Comparison of ENCODE assay signal across 8 mouse cellular contexts in the genomic region with DNA sequence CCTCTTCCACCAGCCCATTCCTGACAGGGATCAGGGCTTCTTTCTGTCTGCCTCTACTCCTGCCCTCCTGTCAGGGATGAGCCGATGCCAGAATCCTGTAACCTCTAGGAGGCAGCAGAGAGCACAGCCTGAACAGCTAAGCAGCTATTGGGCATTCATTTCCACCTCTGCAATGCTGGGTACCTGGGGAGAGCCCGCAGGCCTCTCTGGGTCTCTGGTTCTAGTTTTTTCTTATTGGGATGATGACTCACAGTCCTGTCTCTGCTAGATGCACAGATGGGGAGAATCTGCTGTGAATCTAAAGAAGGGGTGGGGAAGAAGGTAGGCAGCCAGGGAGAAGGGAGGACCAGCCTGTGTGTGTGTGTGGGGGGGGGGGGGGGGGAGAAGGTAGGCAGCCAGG. TPM values are rescaled to one million over a fixed set of nuclear protein-coding genes. Genes with fewer than 3 reads are reported as not detected.
DNase-seq lines count a peak whose midpoint lies in the region; ATAC-seq and TF ChIP-seq lines count a peak whose summit lies in the region.

No protein-coding gene starts in this region.

- H3K4me2 ChIP-seq in heart, postnatal 0 days (ENCODE audit: low read depth, low read length): no peak overlapping the region
- H3K4me2 ChIP-seq in liver, embryonic 13.5 days: no peak overlapping the region
- H3K4me2 ChIP-seq in neural tube, embryonic 13.5 days: no peak overlapping the region

- no peak for ATAC-seq in heart, postnatal 0 days (ENCODE audit: insufficient read depth, low read depth)
- no peak for ATAC-seq in liver, embryonic 13.5 days (ENCODE audit: low read depth)
- ATAC-seq in neural tube, embryonic 13.5 days (ENCODE audit: low read depth): peak; percentile 33; the same call in 1 of the 2 replicates

- H3K36me3 ChIP-seq in heart, postnatal 0 days (replicated peaks; ENCODE audit: control insufficient read depth, insufficient read depth, low read length): no peaks in the 10 kb centered on the region
- H3K36me3 ChIP-seq in liver, embryonic 13.5 days: no peaks in the 10 kb centered on the region
- H3K36me3 ChIP-seq in neural tube, embryonic 13.5 days: no peaks in the 10 kb centered on the region

- H3K4me3 ChIP-seq in heart, postnatal 0 days (ENCODE audit: low read depth, low read length): no peak overlapping the region
- H3K4me3 ChIP-seq in liver, embryonic 13.5 days (replicated peaks): no peak overlapping the region
- no peak overlapping the region for H3K4me3 ChIP-seq in neural tube, embryonic 13.5 days

- no peaks in the 10 kb centered on the region for H3K9me3 ChIP-seq in heart, postnatal 0 days (replicated peaks; ENCODE audit: control insufficient read depth, low read length)
- no peaks in the 10 kb centered on the region for H3K9me3 ChIP-seq in liver, embryonic 13.5 days (replicated peaks)
- no peaks in the 10 kb centered on the region for H3K9me3 ChIP-seq in neural tube, embryonic 13.5 days

- TF ChIP-seq EP300 in heart, postnatal 0 days (IDR thresholded peaks at IDR 0.05; ENCODE audit: low read depth): no peak

- H3K27me3 ChIP-seq in heart, postnatal 0 days (ENCODE audit: control insufficient read depth, insufficient read depth, low read length): no peaks in the 10 kb centered on the region
- H3K27me3 ChIP-seq in liver, embryonic 13.5 days: no peaks in the 10 kb centered on the region
- 0 out of 2 replicates have a peak, but pooled peaks cover 7% of the 10 kb centered on the region for H3K27me3 ChIP-seq in neural tube, embryonic 13.5 days

- no peaks in the 10 kb centered on the region for H3K4me1 ChIP-seq in heart, postnatal 0 days (ENCODE audit: control insufficient read depth, insufficient read depth)
- H3K4me1 ChIP-seq in liver, embryonic 13.5 days (replicated peaks): no peaks in the 10 kb centered on the region
- H3K4me1 ChIP-seq in neural tube, embryonic 13.5 days (replicated peaks): peaks cover 15% of the 10 kb centered on the region

- WGBS in heart, postnatal 0 days: 3% methylated on average over 2 of the region's 2 CpGs
- WGBS in liver, embryonic 13.5 days (ENCODE audit: insufficient replicate concordance): 23% methylated on average over 2 of the region's 2 CpGs
- WGBS in neural tube, embryonic 13.5 days: 14% methylated on average over 2 of the region's 2 CpGs

- peak; percentile 77 for TF ChIP-seq CTCF in heart, postnatal 0 days (IDR thresholded peaks at IDR 0.05; ENCODE audit: low read depth)

- no peak overlapping the region for H3K9ac ChIP-seq in heart, postnatal 0 days (replicated peaks; ENCODE audit: low read depth, low read length)
- no peak overlapping the region for H3K9ac ChIP-seq in liver, embryonic 13.5 days
- H3K9ac ChIP-seq in neural tube, embryonic 13.5 days: no peak overlapping the region

- H3K27ac ChIP-seq in heart, postnatal 0 days (ENCODE audit: low read depth): no peak overlapping the region
- no peak overlapping the region for H3K27ac ChIP-seq in liver, embryonic 13.5 days
- H3K27ac ChIP-seq in neural tube, embryonic 13.5 days (replicated peaks): no peak overlapping the region

- DNase-seq in B cell, adult 2 months: peak; percentile 57
- peak; percentile 55 to 66 for DNase-seq in adrenal gland, adult 18-20 months (ENCODE audit: low spot score in 2 of 2)
- DNase-seq in embryo, embryonic 10.5 days (ENCODE audit: low spot score): peak; percentile 85
- DNase-seq in heart, postnatal 0 days (ENCODE audit: low spot score): peak; percentile 7
- peak; percentile 51 to 83 for DNase-seq in kidney, postnatal 36 days
- DNase-seq in liver, embryonic 13.5 days: peak; percentile 24
- peak; percentile 52 for DNase-seq in thymus, postnatal 0 days (ENCODE audit: low spot score)

RNA-seq across cellular contexts. Expression of gene Lmo1, which starts 55.8 kb away (rescaled TPM):
- 1 to 10 TPM; 2.8 to 7.6 TPM for total RNA-seq in adrenal gland, adult 18-20 months (2021)
- total RNA-seq in heart, postnatal 0 days (2014; rRNA removed; ENCODE audit: low replicate concordance): 6.3 and 17.2 TPM in 2 replicates
- 1.9 and 2.1 TPM in 2 replicates for polyA plus RNA-seq in heart, postnatal 0 days (2015; fragmentation: Nextera tagmentation; extraction: Ambion mirVana)
- polyA plus RNA-seq in liver, embryonic 13.5 days (2015; fragmentation: Nextera tagmentation; extraction: Ambion mirVana): 0.79 and 1.0 TPM in 2 replicates
- 23.2 and 27.2 TPM in 2 replicates for polyA plus RNA-seq in neural tube, embryonic 13.5 days (2015; fragmentation: Nextera tagmentation; extraction: Ambion mirVana)
- polyA plus RNA-seq in thymus, postnatal 0 days (2015; fragmentation: Nextera tagmentation; extraction: Ambion mirVana): 2.5 and 2.6 TPM in 2 replicates

Comparison
In these comparisons a context has a peak if more than half of its experiments do, and no peak if none do; other contexts are left out.
1. DNase-seq: peak in every context shown above with its lines; median percentile 85 in embryo, embryonic 10.5 days; 67 in kidney, postnatal 36 days; 60 in adrenal gland, adult 18-20 months; 57 in B cell, adult 2 months; 52 in thymus, postnatal 0 days; 24 in liver, embryonic 13.5 days; 7 in heart, postnatal 0 days.